Mouse (Mus musculus): ENCODE measurements at regions not wholly inside any gene's neighbourhood (a gene's known extent, or its start where the extent isn't known, plus 50 kb on each side); places are given as distances from the start of the nearest gene placed in this dataset.

DNA sequence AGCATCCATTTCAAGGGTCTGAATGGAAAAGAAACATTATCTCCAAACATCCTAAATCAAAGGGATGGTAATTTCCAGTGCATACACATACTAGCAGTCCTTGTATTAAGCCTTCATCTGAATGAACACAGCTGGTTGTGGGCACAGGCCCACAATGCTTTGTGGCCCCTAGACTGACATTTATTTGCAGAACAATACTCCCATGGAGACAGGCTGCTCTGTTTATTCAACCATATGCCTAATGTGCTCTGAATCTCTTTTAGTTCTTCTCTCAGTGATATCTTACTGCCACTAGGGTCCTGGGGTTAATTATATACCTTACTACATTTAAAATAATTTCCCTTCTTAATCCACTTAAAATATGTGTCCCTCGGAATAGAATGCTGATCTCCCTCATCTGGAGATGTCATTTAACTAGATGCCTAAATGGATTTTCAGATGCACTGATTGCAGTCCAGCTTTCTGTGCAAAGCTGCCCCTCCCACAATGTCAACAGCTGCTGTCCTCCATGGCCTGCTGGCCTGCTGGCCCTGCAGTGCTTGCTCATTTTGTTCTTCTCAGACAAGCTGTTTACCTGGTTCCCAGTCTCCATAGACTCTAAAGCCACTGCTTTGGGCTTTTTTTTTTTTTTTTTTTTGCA is 254.8 kb upstream of the Plxna2 start:
- no peak overlapping the region for H3K4me2 ChIP-seq
- H3K27ac ChIP-seq (replicated peaks): no peak overlapping the region
- no peaks in the 10 kb centered on the region for H3K4me1 ChIP-seq
- no peaks in the 10 kb centered on the region for H3K27me3 ChIP-seq (replicated peaks)
- no peak for ATAC-seq (ENCODE audit: low FRiP score)
- WGBS: 32% methylated on average over 1 of the region's 1 CpGs
- H3K9me3 ChIP-seq (replicated peaks): no peaks in the 10 kb centered on the region
- no peak overlapping the region for H3K4me3 ChIP-seq (replicated peaks)
- H3K36me3 ChIP-seq: no peaks in the 10 kb centered on the region
- H3K9ac ChIP-seq (replicated peaks): no peak overlapping the region

DNA sequence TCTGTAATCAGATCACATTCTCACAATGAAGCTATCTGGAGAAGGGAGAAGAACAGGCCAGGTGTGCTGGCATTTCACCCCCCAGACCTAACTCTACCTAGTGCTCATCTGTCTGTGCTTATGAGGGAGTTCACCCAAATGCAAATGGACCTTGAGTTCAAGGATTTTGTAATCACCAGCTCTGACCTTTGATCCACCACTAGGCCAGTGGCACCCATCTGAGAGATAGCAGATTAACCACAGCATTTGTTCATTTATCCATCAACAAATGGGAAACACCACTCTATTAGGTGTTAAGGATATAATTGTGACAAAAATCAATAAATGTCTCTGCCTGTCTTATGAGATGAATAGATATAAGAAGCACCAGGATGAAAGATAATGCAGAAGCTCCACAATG is 255.7 kb upstream of the Plxna2 start:
- Histone ChIP-seq H3K9me3 (replicated peaks) (no peaks in the 10 kb centered on the region), H3K27me3 (replicated peaks) (no peaks in the 10 kb centered on the region), H3K36me3 (no peaks in the 10 kb centered on the region), H3K27ac (replicated peaks) (no peak overlapping the region), H3K9ac (replicated peaks) (no peak overlapping the region), H3K4me3 (replicated peaks) (no peak overlapping the region), H3K4me1 (no peaks in the 10 kb centered on the region), H3K4me2 (no peak overlapping the region)
- no peak for ATAC-seq (ENCODE audit: low FRiP score)

DNA sequence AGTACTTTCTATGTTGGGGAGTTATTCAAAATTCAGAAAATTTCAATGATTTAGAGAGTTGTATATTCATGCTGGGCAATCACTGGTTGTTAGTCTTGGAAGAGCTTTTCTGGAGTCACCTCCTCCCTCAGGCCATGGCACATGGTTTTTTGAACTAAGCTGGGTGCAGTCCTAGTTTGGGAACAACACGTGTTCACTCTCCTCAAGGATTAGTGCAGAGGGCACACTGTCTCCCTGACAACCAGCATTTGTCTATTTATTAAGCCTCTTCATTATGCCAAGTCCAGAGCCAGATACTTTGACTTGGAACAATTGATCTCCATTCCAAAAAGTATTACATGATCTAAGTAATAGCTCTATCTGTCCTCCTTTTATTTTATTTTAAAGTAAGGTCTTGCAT is 256.7 kb upstream of the Plxna2 start:
- no peaks in the 10 kb centered on the region for H3K27me3 ChIP-seq (replicated peaks)
- no peaks in the 10 kb centered on the region for H3K4me1 ChIP-seq
- no peaks in the 10 kb centered on the region for H3K36me3 ChIP-seq
- H3K9me3 ChIP-seq (replicated peaks): no peaks in the 10 kb centered on the region
- no peak overlapping the region for H3K4me2 ChIP-seq
- 26% methylated on average over 1 of the region's 1 CpGs for WGBS
- H3K9ac ChIP-seq (replicated peaks): no peak overlapping the region
- no peak for ATAC-seq (ENCODE audit: low FRiP score)
- no peak overlapping the region for H3K4me3 ChIP-seq (replicated peaks)
- no peak overlapping the region for H3K27ac ChIP-seq (replicated peaks)

DNA sequence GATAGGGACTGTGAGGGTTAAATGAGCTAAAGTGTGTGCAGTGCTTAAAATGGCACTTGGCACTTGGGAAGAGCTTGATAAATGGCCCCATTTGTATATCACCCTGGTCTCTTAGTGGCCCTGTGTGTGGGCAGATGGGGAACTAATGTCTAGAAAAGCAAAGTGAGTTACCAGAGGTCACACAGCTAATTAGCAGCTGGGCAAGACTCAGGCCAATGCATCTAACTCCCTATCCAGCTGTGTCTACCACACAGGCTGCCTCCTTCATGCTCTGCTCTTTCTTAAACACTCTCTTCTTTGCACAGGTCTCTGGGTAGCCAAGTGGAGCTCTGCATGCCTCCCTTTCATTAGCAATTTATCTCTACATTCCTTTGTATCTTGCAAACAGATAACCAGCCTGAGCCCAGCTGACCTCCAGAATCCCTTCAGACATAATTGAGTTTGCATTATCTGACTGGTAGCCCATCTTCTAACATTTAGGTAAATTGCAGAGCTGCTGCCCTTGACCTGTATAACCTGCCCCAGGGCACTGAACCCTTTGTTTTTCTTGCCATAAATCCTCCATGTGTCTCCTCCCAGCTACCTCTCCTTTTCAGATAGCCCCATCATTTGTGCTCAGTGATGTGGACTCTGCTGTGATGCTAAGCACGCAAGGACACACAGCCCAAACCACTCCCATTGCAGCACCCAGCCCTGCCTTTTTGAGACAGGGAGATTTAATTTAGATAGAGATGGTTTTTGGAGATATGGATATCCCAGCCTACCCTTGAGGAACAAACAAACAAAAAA is 263.5 kb upstream of the Plxna2 start:
- no peak overlapping the region for H3K9ac ChIP-seq (replicated peaks)
- no peak overlapping the region for H3K27ac ChIP-seq (replicated peaks)
- WGBS: 33% methylated on average over 1 of the region's 1 CpGs
- H3K9me3 ChIP-seq (replicated peaks): no peaks in the 10 kb centered on the region
- 0 out of 2 replicates have a peak, but pooled peaks cover 4% of the 10 kb centered on the region for H3K4me1 ChIP-seq
- ATAC-seq (ENCODE audit: low FRiP score): no peak
- H3K27me3 ChIP-seq (replicated peaks): no peaks in the 10 kb centered on the region
- no peak overlapping the region for H3K4me2 ChIP-seq
- no peaks in the 10 kb centered on the region for H3K36me3 ChIP-seq
- no peak overlapping the region for H3K4me3 ChIP-seq (replicated peaks)

DNA sequence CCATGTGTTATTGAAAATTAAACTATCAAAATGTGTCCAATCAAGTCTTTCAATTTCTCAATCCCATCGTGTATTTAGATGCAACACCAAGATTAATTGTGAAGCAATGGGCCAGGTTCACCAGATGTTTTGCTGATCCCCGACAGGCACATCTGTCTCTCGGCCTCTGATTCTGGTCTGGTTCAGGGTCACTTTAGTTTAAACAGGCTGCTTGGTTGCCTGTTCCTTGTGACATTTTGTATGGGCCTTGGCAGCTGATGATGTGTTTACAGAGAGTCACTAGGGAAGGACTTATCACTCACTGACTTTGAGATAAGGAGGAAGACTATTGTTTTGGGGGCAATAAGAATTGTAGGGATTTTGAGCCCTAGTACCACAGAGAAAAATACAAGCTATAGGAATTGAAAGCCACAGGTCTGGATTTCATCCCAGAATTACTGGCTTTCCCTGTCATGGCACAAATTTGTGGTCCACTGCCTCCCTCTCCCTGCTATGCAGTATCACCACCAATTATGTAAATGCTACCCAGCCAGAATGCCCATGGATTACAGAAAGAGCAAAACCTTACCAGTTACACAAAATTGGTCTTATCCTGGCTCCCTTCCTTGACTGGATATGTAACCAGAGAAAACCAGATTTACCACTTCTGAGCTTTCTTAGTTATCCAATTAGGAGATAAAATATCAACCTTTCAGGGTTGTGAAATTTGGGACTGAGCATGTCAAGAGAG is 272.5 kb upstream of the Plxna2 start:
- Histone ChIP-seq H3K9ac (replicated peaks) (no peak overlapping the region), H3K9me3 (replicated peaks) (no peaks in the 10 kb centered on the region), H3K36me3 (no peaks in the 10 kb centered on the region), H3K4me2 (no peak overlapping the region), H3K27ac (replicated peaks) (no peak overlapping the region), H3K4me3 (replicated peaks) (no peak overlapping the region), H3K27me3 (replicated peaks) (no peaks in the 10 kb centered on the region), H3K4me1 (peaks cover 3% of the 10 kb centered on the region; the same call in 1 of the 2 replicates)
- 83% methylated on average over 3 of the region's 3 CpGs for whole genome bisulfite sequencing
- no peak for ATAC-seq (ENCODE audit: low FRiP score)

DNA sequence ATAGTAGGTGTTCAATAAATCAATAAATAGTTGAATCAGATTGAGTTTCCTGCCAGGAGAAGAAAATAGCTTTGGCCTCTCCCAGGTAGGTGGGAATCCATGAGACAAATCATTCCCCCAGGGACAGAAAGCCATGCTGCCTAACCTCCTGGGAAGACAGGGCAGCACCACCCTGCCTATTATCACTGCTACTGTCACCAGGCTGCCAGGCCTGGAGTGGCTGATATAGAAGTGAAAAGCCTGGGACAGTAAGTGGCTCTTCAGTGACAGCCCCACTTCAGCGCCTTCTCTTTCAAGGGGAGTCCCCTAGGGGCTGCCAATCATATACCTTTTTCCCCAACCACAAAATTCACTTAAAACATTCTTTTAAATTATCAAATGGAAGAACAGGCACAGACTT is 275.4 kb upstream of the Plxna2 start:
- H3K9ac ChIP-seq (replicated peaks): no peak overlapping the region
- 84% methylated on average over 1 of the region's 1 CpGs for WGBS
- no peaks in the 10 kb centered on the region for H3K9me3 ChIP-seq (replicated peaks)
- no peak for ATAC-seq (ENCODE audit: low FRiP score)
- no peak overlapping the region for H3K4me2 ChIP-seq
- no peak overlapping the region for H3K4me3 ChIP-seq (replicated peaks)
- peaks cover 3% of the 10 kb centered on the region; the same call in 1 of the 2 replicates for H3K4me1 ChIP-seq
- no peak overlapping the region for H3K27ac ChIP-seq (replicated peaks)
- H3K27me3 ChIP-seq (replicated peaks): no peaks in the 10 kb centered on the region
- no peaks in the 10 kb centered on the region for H3K36me3 ChIP-seq

DNA sequence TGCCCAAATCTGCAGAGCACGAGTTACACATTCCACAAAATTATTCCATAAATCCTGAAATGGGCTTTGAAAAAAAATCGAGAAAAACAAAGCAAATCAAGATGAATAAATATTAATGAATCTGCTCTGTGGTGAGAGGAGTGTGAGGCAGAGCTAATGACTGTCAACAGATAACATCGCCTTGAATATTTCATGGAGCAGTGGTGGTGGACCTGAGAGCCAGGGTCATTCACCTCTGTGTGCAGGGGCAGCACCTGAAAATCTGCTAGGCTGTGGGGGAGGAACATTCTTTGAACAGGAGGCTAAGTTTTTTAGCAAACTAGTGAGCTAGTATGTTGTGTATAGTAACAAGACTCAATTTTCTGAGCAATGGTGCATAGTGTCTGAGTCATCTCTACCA is 276.3 kb upstream of the Plxna2 start:
- Histone ChIP-seq H3K36me3 (no peaks in the 10 kb centered on the region), H3K4me2 (no peak overlapping the region), H3K4me3 (replicated peaks) (no peak overlapping the region), H3K9me3 (replicated peaks) (no peaks in the 10 kb centered on the region), H3K27me3 (replicated peaks) (no peaks in the 10 kb centered on the region), H3K9ac (replicated peaks) (no peak overlapping the region), H3K4me1 (peaks cover 3% of the 10 kb centered on the region; the same call in 1 of the 2 replicates), H3K27ac (replicated peaks) (no peak overlapping the region)
- ATAC-seq (ENCODE audit: low FRiP score): no peak
- 43% methylated on average over 3 of the region's 3 CpGs for WGBS

DNA sequence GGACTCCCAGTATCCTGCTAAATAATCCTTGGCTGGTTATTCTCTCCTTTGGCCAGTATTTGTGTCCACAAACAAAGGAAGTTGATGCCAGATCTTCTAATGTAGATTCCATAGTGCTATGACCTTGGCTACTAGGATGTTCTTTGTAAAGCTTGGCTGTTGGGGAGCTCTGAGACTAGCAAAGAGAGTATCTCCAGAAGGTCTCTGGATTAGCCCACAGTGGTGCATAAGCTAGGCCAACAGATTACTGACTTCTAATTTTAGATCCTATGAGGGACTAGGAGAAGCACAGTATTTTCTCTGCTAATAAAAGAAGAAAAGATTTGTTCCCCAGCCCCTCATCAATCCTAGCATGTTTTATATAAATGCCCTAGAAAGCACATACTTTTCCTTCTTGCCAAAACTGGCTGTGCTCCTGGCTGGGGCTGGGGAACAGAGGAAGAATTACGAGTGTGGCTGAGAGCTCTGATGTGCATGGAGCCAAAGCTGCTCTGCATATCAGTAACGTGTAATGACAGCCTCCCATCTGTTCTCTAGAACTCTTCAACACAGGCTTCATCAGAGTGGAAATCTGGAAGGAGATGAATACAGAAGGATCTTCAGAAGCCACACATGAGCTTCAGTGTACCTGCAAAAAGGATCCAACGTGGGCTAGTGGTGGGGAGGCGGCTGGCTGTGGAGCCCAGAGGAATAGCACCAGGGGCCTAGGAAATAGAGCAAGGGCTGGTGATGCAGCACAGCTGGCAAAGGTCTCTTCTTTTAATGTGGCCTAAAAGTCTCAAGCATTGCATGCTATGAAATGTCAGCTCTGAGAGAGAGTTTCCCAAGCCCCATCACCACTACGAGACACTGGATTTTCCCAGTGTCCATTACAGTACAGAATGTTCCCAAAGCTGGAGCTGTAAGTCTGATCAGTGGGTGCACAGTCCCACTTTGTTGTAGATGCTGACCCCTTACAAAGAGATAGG is 283.0 kb upstream of the Plxna2 start:
- 57% methylated on average over 5 of the region's 5 CpGs for WGBS
- Histone ChIP-seq H3K4me1 (peaks cover 11% of the 10 kb centered on the region), H3K27me3 (replicated peaks) (no peaks in the 10 kb centered on the region), H3K36me3 (no peaks in the 10 kb centered on the region), H3K9me3 (replicated peaks) (no peaks in the 10 kb centered on the region), H3K9ac (replicated peaks) (no peak overlapping the region), H3K4me3 (replicated peaks) (no peak overlapping the region), H3K27ac (replicated peaks) (peak overlapping the region; percentile 38; the same call in 1 of the 2 replicates), H3K4me2 (no peak overlapping the region)
- ATAC-seq (ENCODE audit: low FRiP score): no peak

DNA sequence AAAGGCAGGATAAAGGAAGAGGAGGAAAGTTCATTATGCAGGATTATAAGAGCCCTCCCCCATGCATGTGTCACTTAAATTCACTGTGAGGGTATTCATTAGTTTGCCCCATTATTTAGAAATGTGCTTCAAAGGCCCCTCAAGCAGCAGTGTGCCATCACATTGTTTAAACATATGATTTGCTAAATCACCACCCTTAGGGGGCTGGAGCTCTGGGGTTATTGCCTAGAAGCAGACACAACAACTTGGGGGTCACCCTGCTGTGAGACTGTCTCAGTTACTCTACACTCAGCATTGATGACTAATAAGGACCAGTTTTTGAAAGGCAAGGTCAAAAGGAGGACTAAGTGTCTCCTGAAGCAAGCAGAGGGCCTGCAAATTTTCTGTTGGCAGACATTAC is 285.4 kb upstream of the Plxna2 start:
- Histone ChIP-seq H3K4me2 (no peak overlapping the region), H3K4me1 (peaks cover 11% of the 10 kb centered on the region), H3K27me3 (replicated peaks) (no peaks in the 10 kb centered on the region), H3K36me3 (no peaks in the 10 kb centered on the region), H3K9ac (replicated peaks) (no peak overlapping the region), H3K27ac (replicated peaks) (no peak overlapping the region), H3K4me3 (replicated peaks) (no peak overlapping the region), H3K9me3 (replicated peaks) (no peaks in the 10 kb centered on the region)
- no peak for ATAC-seq (ENCODE audit: low FRiP score)

DNA sequence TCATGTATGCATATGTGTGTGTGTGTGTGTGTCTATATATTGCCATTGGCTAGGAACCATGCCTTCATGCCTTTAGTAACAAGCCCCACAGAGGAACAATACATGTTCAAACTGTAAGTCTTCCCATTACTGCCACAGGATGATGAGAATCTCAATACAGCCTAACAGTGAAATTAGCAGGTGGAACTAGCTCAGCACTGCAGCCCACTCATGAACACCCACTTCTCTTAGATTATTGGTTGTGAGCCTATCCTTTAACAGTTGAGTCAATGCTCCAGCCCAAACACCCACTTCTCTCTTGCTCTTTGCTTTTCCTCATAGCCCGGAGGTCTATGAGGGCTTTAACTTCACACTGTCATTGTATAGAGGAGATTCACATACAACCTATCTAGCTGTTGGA is 287.5 kb upstream of the Plxna2 start:
- no peak for ATAC-seq (ENCODE audit: low FRiP score)
- H3K36me3 ChIP-seq: no peaks in the 10 kb centered on the region
- H3K27me3 ChIP-seq (replicated peaks): no peaks in the 10 kb centered on the region
- no peaks in the 10 kb centered on the region for H3K9me3 ChIP-seq (replicated peaks)
- no peak overlapping the region for H3K4me3 ChIP-seq (replicated peaks)
- no peak overlapping the region for H3K9ac ChIP-seq (replicated peaks)
- no peak overlapping the region for H3K27ac ChIP-seq (replicated peaks)
- WGBS: 100% methylated on average over 1 of the region's 1 CpGs
- H3K4me2 ChIP-seq: no peak overlapping the region
- peaks cover 5% of the 10 kb centered on the region for H3K4me1 ChIP-seq

DNA sequence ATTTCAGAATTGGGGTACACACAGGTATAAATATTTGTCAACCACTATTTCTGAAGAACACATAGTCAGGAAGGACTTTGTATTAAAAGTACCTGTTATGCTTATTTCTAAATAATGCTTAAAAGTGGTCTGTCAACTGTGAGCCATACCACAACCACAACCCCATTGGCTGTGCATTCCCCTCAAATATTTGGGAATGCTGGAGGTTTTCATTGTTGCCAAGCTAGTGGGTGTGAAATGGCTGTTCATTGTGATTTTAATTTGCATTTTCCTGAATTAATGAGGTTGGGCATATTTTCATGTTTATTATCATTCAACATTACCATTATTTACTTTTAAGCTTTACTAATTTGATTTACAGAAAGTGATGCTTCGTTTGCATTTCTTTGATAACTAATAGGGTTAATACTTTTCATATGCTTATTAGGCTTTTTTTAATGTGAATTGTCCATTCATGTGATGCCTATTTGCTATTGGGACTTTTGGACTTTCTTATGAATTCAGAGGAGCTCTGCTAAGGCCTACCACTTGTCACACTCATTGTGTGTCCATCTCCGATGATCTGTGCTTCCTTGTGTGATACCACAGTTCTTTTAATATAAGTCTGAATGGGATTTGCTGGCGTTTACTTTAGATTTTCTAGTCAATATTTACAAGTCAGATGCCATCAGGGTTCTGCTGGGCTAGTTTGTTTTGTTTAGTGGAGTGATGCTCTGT is 297.5 kb upstream of the Plxna2 start:
- Histone ChIP-seq H3K4me2 (no peak overlapping the region), H3K9me3 (replicated peaks) (no peaks in the 10 kb centered on the region), H3K4me1 (no peaks in the 10 kb centered on the region), H3K27me3 (replicated peaks) (no peaks in the 10 kb centered on the region), H3K27ac (replicated peaks) (no peak overlapping the region), H3K36me3 (no peaks in the 10 kb centered on the region), H3K9ac (replicated peaks) (no peak overlapping the region), H3K4me3 (replicated peaks) (no peak overlapping the region)
- ATAC-seq (ENCODE audit: low FRiP score): no peak
- WGBS: 52% methylated on average over 3 of the region's 3 CpGs
